Mouse (Mus musculus): Measurements from ENCODE around the gene Cyp4f39.
"Not testable (repeated sequence)": the region's sequence is repeated elsewhere in the genome, so short reads cannot be mapped to it uniquely, and the experiment has no call there.

Gene Cyp4f39

GRCm38 (mm10) chr17:32528408-32529337, 76.2 kb downstream of the Cyp4f39 start:
- peak; percentile 82 for DNase-seq (ENCODE audit: low spot score)

- not testable (repeated sequence) for DNase-seq (ENCODE audit: low spot score)
Observed at GRCm38 (mm10) chr17:32532356-32532755, 79.8 kb downstream of the Cyp4f39 start.

- DNase-seq (ENCODE audit: low spot score) = no peak
Observed at GRCm38 (mm10) chr17:32534068-32534467, 81.5 kb downstream of the Cyp4f39 start.

- peak; percentile 67 for DNase-seq (ENCODE audit: low spot score)
Observed at GRCm38 (mm10) chr17:32536051-32536866, 83.7 kb downstream of the Cyp4f39 start, which contains the start of gene Cyp4f16. Gene Cyp4f16 (plus strand): TSS chr17:32536558.

- no peak for DNase-seq (ENCODE audit: low spot score)
Observed at GRCm38 (mm10) chr17:32536867-32537250, 84.3 kb downstream of the Cyp4f39 start.
